ENCODE assay signal across 25 mouse cellular contexts in the genomic region with DNA sequence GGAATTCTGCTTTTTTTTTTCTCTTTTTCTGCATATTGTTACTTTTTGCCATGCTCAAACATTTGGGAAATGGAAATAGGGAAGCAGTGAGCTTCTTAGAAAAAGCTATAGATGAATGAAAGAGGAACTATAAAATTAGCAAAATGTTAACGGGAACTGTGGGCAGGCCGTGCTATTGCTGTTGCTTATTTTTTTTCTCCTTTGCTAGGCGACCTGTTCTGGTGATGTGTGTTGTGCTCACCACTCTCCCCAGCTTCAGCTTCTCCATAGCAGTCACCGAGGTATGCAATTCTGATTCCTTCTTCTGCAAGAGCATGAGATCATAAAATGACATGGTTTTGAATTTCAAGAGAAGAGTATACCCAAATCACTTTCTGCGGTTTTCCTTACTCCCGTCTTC. TPM values are rescaled to one million over a fixed set of nuclear protein-coding genes. Genes with fewer than 3 reads are reported as not detected.
DNase-seq lines count a peak whose midpoint lies in the region; ATAC-seq and TF ChIP-seq lines count a peak whose summit lies in the region.
"Had no signal": no experiment of that assay in that cellular context is flagged by ENCODE, and none has a peak within 500 bp of the region (broad histone marks: within the 10 kb centered on the region; RNA-seq: fewer than 3 reads in every experiment).

No protein-coding gene starts in this region.

- no peak overlapping the region for H3K4me3 ChIP-seq in MEL (ENCODE audit: control insufficient read depth in 1 of 2, insufficient read depth in 1 of 2, low read depth in 2 of 2, low read length in 2 of 2)
- H3K4me3 ChIP-seq: forebrain, embryonic 12.5 days; heart, embryonic 12.5 days; intestine, embryonic 15.5 days; limb, embryonic 13.5 days; midbrain, embryonic 13.5 days; myocyte; neural tube, embryonic 15.5 days had no signal

- no peaks in the 10 kb centered on the region for H3K9me3 ChIP-seq in MEL (replicated peaks; ENCODE audit: insufficient read depth, low read length)
- H3K9me3 ChIP-seq: forebrain, embryonic 12.5 days; heart, embryonic 12.5 days; intestine, embryonic 15.5 days; limb, embryonic 13.5 days; midbrain, embryonic 13.5 days; neural tube, embryonic 15.5 days had no signal

- H3K36me3 ChIP-seq in MEL (ENCODE audit: control insufficient read depth in 1 of 2, insufficient read depth in 2 of 2, low read length in 2 of 2): peaks cover 0 to 15% of the 10 kb centered on the region in 2 experiments; a peak in 2 of 4 replicates
- H3K36me3 ChIP-seq: forebrain, embryonic 12.5 days; heart, embryonic 12.5 days; intestine, embryonic 15.5 days; limb, embryonic 13.5 days; midbrain, embryonic 13.5 days; neural tube, embryonic 15.5 days had no signal

- ATAC-seq in hematopoietic stem cell, adult 5-6 weeks (replicated peaks in 1 of 2; ENCODE audit: insufficient read depth in 1 of 2, low FRiP score in 2 of 2, low TSS enrichment in 1 of 2, low read depth in 1 of 2, poor library complexity in 2 of 2, severe bottlenecking in 2 of 2): peak; percentile 98 to 99
- ATAC-seq in neutrophil, adult 5-6 weeks (ENCODE audit: extremely low read depth, insufficient number of reproducible peaks, low FRiP score, poor library complexity, severe bottlenecking): 0 out of 2 replicates have a peak, but pooled peaks have one; percentile 13
- ATAC-seq: activated CD4-positive, CD25-positive, alpha-beta regulatory T cell, adult 4 months; intestine, embryonic 15.5 days; midbrain, embryonic 13.5 days had no signal

- H3K27me3 ChIP-seq in MEL (ENCODE audit: control insufficient read depth in 1 of 2, insufficient read depth in 2 of 2, low read length in 2 of 2): no peaks in the 10 kb centered on the region
- H3K27me3 ChIP-seq: forebrain, embryonic 12.5 days; heart, embryonic 12.5 days; intestine, embryonic 15.5 days; limb, embryonic 13.5 days; midbrain, embryonic 13.5 days; neural tube, embryonic 15.5 days had no signal

- H3K9ac ChIP-seq in MEL (ENCODE audit: control insufficient read depth, low read depth, low read length, poor library complexity, severe bottlenecking): no peak overlapping the region
- H3K9ac ChIP-seq: forebrain, embryonic 12.5 days; heart, embryonic 12.5 days; hindbrain, embryonic 14.5 days; intestine, embryonic 15.5 days; limb, embryonic 13.5 days; liver, embryonic 14.5 days; midbrain, embryonic 13.5 days; neural tube, embryonic 15.5 days had no signal

- peaks cover 7 to 12% of the 10 kb centered on the region in 2 experiments for H3K4me1 ChIP-seq in MEL (ENCODE audit: control insufficient read depth in 1 of 2, insufficient read depth in 2 of 2, low read length in 2 of 2)
- H3K4me1 ChIP-seq: forebrain, embryonic 12.5 days; intestine, embryonic 15.5 days; limb, embryonic 13.5 days; midbrain, embryonic 13.5 days; neural tube, embryonic 15.5 days had no signal

- TF ChIP-seq RAD21 in MEL (IDR thresholded peaks at IDR 0.05; ENCODE audit: low read depth, low read length): no peak

- TF ChIP-seq POLR2A in MEL (IDR thresholded peaks at IDR 0.05; ENCODE audit: control insufficient read depth in 1 of 2, insufficient read depth in 1 of 2, low read depth in 1 of 2, low read length in 2 of 2, poor library complexity in 1 of 2): no peak

- H3K79me2 ChIP-seq in MEL (ENCODE audit: control insufficient read depth, insufficient read depth, low read length, poor library complexity): no peaks in the 10 kb centered on the region

- TF ChIP-seq CTCF in MEL (IDR thresholded peaks at IDR 0.05 in 2 of 3, conservative IDR thresholded peaks at IDR 0.05 in 1 of 3; ENCODE audit: control insufficient read depth in 1 of 3, insufficient read depth in 1 of 3, low read depth in 2 of 3, low read length in 3 of 3, poor library complexity in 1 of 3, severe bottlenecking in 1 of 3): no peak

- intact Hi-C loops in gastrocnemius, postnatal 14 days (cut with DNase I; ENCODE audit: low total_unique reads): no loop called here

- DNase-seq in lung, adult 18-20 months: peak; percentile 22 to 29
- no peak for DNase-seq in lung, postnatal 10 days
- DNase-seq in MEL (ENCODE audit: low read depth, low spot score): peak; percentile 72
- no peak for DNase-seq in gastrocnemius, postnatal 14 days
- DNase-seq in cerebellum, adult 8-10 months: no peak
- no peak for DNase-seq in cerebellum, postnatal 10 days
- DNase-seq: adrenal gland, postnatal 10 days; cerebellum, adult 11 months; cerebellum, postnatal 25 days; gastrocnemius, postnatal 36 days; heart, postnatal 14 days; right cerebral cortex, postnatal 14 days; thymus, postnatal 14 days had no signal

- TF ChIP-seq EP300 in MEL (IDR thresholded peaks at IDR 0.05; ENCODE audit: low read depth in 1 of 2, low read length in 2 of 2): peak in 1 of 2 experiments; percentile 16; a peak in 1 of 4 replicates

- H3K27ac ChIP-seq in MEL (ENCODE audit: control insufficient read depth, low read depth, low read length): no peak overlapping the region
- H3K27ac ChIP-seq: forebrain, embryonic 12.5 days; hindbrain, embryonic 14.5 days; intestine, embryonic 15.5 days; limb, embryonic 13.5 days; liver, embryonic 14.5 days; midbrain, embryonic 13.5 days; neural tube, embryonic 15.5 days had no signal

TF ChIP-seq in MEL, 35 proteins besides CTCF, POLR2A, EP300 and RAD21:
- no peak for TF ChIP-seq NRF1 (IDR thresholded peaks at IDR 0.05; ENCODE audit: insufficient read depth, low read depth, low read length, poor library complexity, severe bottlenecking)
- no peak for TF ChIP-seq CHD1 (IDR thresholded peaks at IDR 0.05; ENCODE audit: low read depth, low read length)
- TF ChIP-seq MYB (IDR thresholded peaks at IDR 0.05; ENCODE audit: low read depth, low read length): no peak
- no peak for TF ChIP-seq MYC (IDR thresholded peaks at IDR 0.05; ENCODE audit: low read depth, low read length)
- TF ChIP-seq ZNF384 (IDR thresholded peaks at IDR 0.05; ENCODE audit: low read depth, low read length): peak; percentile 78
- TF ChIP-seq GATA1 (IDR thresholded peaks at IDR 0.05; ENCODE audit: low read depth, low read length): no peak
- TF ChIP-seq GABPA (IDR thresholded peaks at IDR 0.05; ENCODE audit: low read depth, low read length): no peak
TF ChIP-seq in MEL: peak in this region for 1.

RNA-seq across cellular contexts. Expression of a gene that starts 17.7 kb away (rescaled TPM):
- total RNA-seq in MEL (2012; rRNA removed): 0.04 and 0.07 TPM in 2 replicates
- under 1 TPM in 1 of 2 experiments, not detected in 1; 0.06 TPM for polyA plus RNA-seq in MEL (2012; ENCODE audit: insufficient read depth in 1 of 2, insufficient read length in 2 of 2, low read depth in 1 of 2, low replicate concordance in 2 of 2, missing spikeins in 1 of 2)
- not detected in 2 replicates for total RNA-seq in hematopoietic stem cell, adult 5-6 weeks (2017)
- total RNA-seq in neutrophil, adult 5-6 weeks (2017): 0.25 TPM in 1 of 2 replicates, not detected in the other
- under 1 TPM; 0.11 to 0.57 TPM for total RNA-seq in gastrocnemius, postnatal 14 days (2021)
- polyA plus RNA-seq: activated CD4-positive, CD25-positive, alpha-beta regulatory T cell, adult 4 months; midbrain, embryonic 13.5 days had no signal

RNA-seq across cellular contexts. Expression of a gene that starts 37.1 kb away (rescaled TPM):
- 0.07 and 0.08 TPM in 2 replicates for total RNA-seq in MEL (2012; rRNA removed)
- not detected for polyA plus RNA-seq in MEL (2012; ENCODE audit: insufficient read depth in 1 of 2, insufficient read length in 2 of 2, low read depth in 1 of 2, low replicate concordance in 2 of 2, missing spikeins in 1 of 2)
- 1.5 and 3.1 TPM in 2 replicates for total RNA-seq in hematopoietic stem cell, adult 5-6 weeks (2017)
- total RNA-seq in neutrophil, adult 5-6 weeks (2017): 1.1 and 2.1 TPM in 2 replicates
- total RNA-seq in gastrocnemius, postnatal 14 days (2021): 10 to 100 TPM; 25.7 to 26.4 TPM

Comparison
In these comparisons a context has a peak if more than half of its experiments do, and no peak if none do; other contexts are left out.
1. DNase-seq: peak in lung, adult 18-20 months (2 of 2) and MEL (single experiment); none in lung, postnatal 10 days (single experiment), gastrocnemius, postnatal 14 days (single experiment), cerebellum, adult 8-10 months (single experiment) and cerebellum, postnatal 10 days (0 of 2).